Mouse (Mus musculus) bone marrow, adult 2 months (tissue): ENCODE measurements around the gene Irf2.

Experiments
- CTCF ChIP-seq: fragments of 200-500 bp; IDR thresholded peaks from 2 replicates; pipeline ENCODE4 v1.5.1; 2011; ENCODE audit warnings: low read length, control low read depth; ENCODE audit not compliant: control insufficient read depth, insufficient read depth
- POLR2A ChIP-seq: fragments of 200-500 bp; IDR thresholded peaks from 2 replicates; pipeline ENCODE4 v1.6.1; 2011; ENCODE audit warnings: low read depth, mild to moderate bottlenecking, control low read depth, low read length, borderline replicate concordance; ENCODE audit not compliant: control insufficient read depth

- TF ChIP-seq CTCF, result no peak
- TF ChIP-seq POLR2A, result no peak
Observed at GRCm38 (mm10) chr8:46885786-46886185, 146.3 kb downstream of the Irf2 start.
